Mouse (Mus musculus) skeletal muscle tissue, adult 2 months (tissue): ENCODE measurements at regions not wholly inside any gene's neighbourhood (a gene's known extent, or its start where the extent isn't known, plus 50 kb on each side); places are given as distances from the start of the nearest gene placed in this dataset.

ENCODE experiments used
- DNase-seq: peaks from one replicate; pipeline ENCODE4 v3.0.0-alpha.2; 2012; ENCODE audit warnings: low read depth, low spot score

GRCm38 (mm10) chr13:55893154-55894018 lies 57.4 kb upstream of the Pitx1 start:
- no peak for DNase-seq

- no peak for DNase-seq
Measured at GRCm38 (mm10) chr13:55892250-55892649, 56.3 kb upstream of the Pitx1 start.

- no peak for DNase-seq
Measured at GRCm38 (mm10) chr13:55887099-55887736, 51.2 kb upstream of the Pitx1 start.
